7 mouse cellular contexts compared by ENCODE assay signal in the genomic region with DNA sequence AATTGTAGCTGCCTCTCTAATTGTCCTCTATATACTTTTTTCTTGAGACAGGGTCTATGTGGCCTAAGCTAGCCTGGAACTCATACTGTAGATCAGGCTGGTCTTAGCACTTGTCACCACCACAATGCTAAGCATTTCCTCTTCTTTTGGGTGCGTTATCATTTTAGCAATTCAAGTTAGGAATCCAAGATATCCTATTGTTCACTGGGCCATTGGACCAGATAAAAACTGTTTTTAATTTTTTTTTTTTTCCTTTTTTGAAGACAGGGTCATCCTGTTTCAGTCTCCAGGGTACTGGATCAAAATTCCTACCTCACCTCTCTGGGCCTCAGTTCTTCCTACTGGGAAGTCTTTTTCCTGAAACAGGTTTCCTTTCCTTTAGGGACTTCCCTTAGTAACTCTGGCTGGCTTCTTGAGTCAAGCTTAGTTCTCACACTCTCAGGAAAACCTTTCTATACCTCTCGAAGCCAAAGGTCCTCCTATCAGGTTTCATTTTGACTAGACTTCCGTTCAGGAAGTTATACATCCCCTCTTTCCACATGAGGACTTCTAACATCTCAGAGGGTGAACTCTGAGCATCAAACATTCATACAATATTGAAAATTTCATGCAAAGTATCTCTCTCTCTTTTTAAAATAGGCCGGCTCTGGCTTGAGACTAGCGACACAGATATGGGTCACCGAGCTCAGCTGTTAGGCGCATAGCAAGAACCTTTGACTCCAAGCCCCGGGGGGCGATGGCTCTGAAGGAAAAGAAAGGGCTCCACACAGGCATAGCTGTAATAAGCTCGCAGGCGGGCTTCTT. TPM values are rescaled to one million over a fixed set of nuclear protein-coding genes. Genes with fewer than 3 reads are reported as not detected.
DNase-seq lines count a peak whose midpoint lies in the region; ATAC-seq and TF ChIP-seq lines count a peak whose summit lies in the region.

No protein-coding gene starts in this region.

- peaks cover 4% of the 10 kb centered on the region; the same call in 1 of the 2 replicates for H3K4me1 ChIP-seq in neural tube, embryonic 11.5 days (ENCODE audit: control insufficient read depth, insufficient read depth, low read length)
- no peaks in the 10 kb centered on the region for H3K4me1 ChIP-seq in cortical plate, adult 2 months (ENCODE audit: control insufficient read depth, insufficient read depth, low read length)
- H3K4me1 ChIP-seq in hindbrain, postnatal 0 days (ENCODE audit: insufficient read depth, low read length), result peaks cover 9% of the 10 kb centered on the region

- no peak for ATAC-seq in neural tube, embryonic 11.5 days (ENCODE audit: insufficient read depth, low FRiP score, low TSS enrichment)
- ATAC-seq in hindbrain, postnatal 0 days, result no peak

- no peaks in the 10 kb centered on the region for H3K36me3 ChIP-seq in neural tube, embryonic 11.5 days (ENCODE audit: control insufficient read depth, insufficient read depth, low read length)
- no peaks in the 10 kb centered on the region for H3K36me3 ChIP-seq in hindbrain, postnatal 0 days (ENCODE audit: insufficient read depth, low read length)

- peak overlapping the region; percentile 83 for H3K9ac ChIP-seq in neural tube, embryonic 11.5 days (ENCODE audit: low read length)
- H3K9ac ChIP-seq in hindbrain, postnatal 0 days (replicated peaks; ENCODE audit: low read length), result peak overlapping the region; percentile 77

- no peak for DNase-seq in neural tube, embryonic 11.5 days (ENCODE audit: low spot score)
- no peak for DNase-seq in neural tube, embryonic 10.5 days (ENCODE audit: extremely low spot score, low spot score)
- DNase-seq in hindbrain, postnatal 0 days (ENCODE audit: low spot score), result no peak
- DNase-seq in naive thymus-derived CD4-positive, alpha-beta T cell, adult 2 months (ENCODE audit: low read depth), result peak; percentile 27
- DNase-seq in right cerebral cortex, postnatal 4 days, result no peak
- DNase-seq in kidney, postnatal 36 days, result no peak

- peak overlapping the region; percentile 77 for H3K27ac ChIP-seq in neural tube, embryonic 11.5 days (ENCODE audit: low read depth, low read length)
- peak overlapping the region; percentile 5; the same call in 1 of the 2 replicates for H3K27ac ChIP-seq in cortical plate, adult 2 months (ENCODE audit: insufficient read depth, low read length)
- H3K27ac ChIP-seq in hindbrain, postnatal 0 days, result peak overlapping the region; percentile 95

- WGBS in neural tube, embryonic 11.5 days, result 6% methylated on average over 11 of the region's 11 CpGs
- 6% methylated on average over 11 of the region's 11 CpGs for WGBS in hindbrain, postnatal 0 days

- H3K9me3 ChIP-seq in neural tube, embryonic 11.5 days (ENCODE audit: control insufficient read depth, low read length), result no peaks in the 10 kb centered on the region
- H3K9me3 ChIP-seq in hindbrain, postnatal 0 days (ENCODE audit: low read length), result no peaks in the 10 kb centered on the region

- peak overlapping the region; percentile 99 for H3K4me3 ChIP-seq in neural tube, embryonic 11.5 days (ENCODE audit: low read depth, low read length)
- peak overlapping the region; percentile 35 for H3K4me3 ChIP-seq in cortical plate, adult 2 months (ENCODE audit: insufficient read depth, low read length)
- H3K4me3 ChIP-seq in hindbrain, postnatal 0 days (ENCODE audit: low read length), result peak overlapping the region; percentile 93

- no peaks in the 10 kb centered on the region for H3K27me3 ChIP-seq in neural tube, embryonic 11.5 days (ENCODE audit: control insufficient read depth, insufficient read depth, low read length)
- H3K27me3 ChIP-seq in hindbrain, postnatal 0 days (ENCODE audit: insufficient read depth, low read length), result no peaks in the 10 kb centered on the region

- peak overlapping the region; percentile 75 for H3K4me2 ChIP-seq in neural tube, embryonic 11.5 days (ENCODE audit: low read depth)
- peak overlapping the region; percentile 81 for H3K4me2 ChIP-seq in hindbrain, postnatal 0 days (ENCODE audit: low read depth, low read length)

- no peak for TF ChIP-seq POLR2A in cortical plate, adult 2 months (IDR thresholded peaks at IDR 0.05; ENCODE audit: extremely low read depth, insufficient read depth, low read length)

- no peak for TF ChIP-seq CTCF in cortical plate, adult 2 months (IDR thresholded peaks at IDR 0.05; ENCODE audit: extremely low read depth, insufficient read depth, low read length)
- no peak for TF ChIP-seq CTCF in hindbrain, postnatal 0 days (IDR thresholded peaks at IDR 0.05; ENCODE audit: low read depth)

RNA-seq across cellular contexts. Expression of a gene that starts 0.6 kb away (rescaled TPM):
- polyA plus RNA-seq in neural tube, embryonic 11.5 days (2014; fragmentation: Nextera tagmentation; extraction: Ambion mirVana), result 75.9 and 78.8 TPM in 2 replicates
- 26.3 and 29.2 TPM in 2 replicates for polyA plus RNA-seq in cortical plate, adult 2 months (2012; rRNA removed)
- 17.9 and 24.8 TPM in 2 replicates for total RNA-seq in hindbrain, postnatal 0 days (2014; rRNA removed)
- 56.4 and 66.7 TPM in 2 replicates for polyA plus RNA-seq in hindbrain, postnatal 0 days (2015; fragmentation: Nextera tagmentation; extraction: Ambion mirVana)

RNA-seq across cellular contexts. Expression of a gene that starts 0.9 kb away (rescaled TPM):
- 75.3 and 76.9 TPM in 2 replicates for polyA plus RNA-seq in neural tube, embryonic 11.5 days (2014; fragmentation: Nextera tagmentation; extraction: Ambion mirVana)
- polyA plus RNA-seq in cortical plate, adult 2 months (2012; rRNA removed), result 47.4 and 51.0 TPM in 2 replicates
- total RNA-seq in hindbrain, postnatal 0 days (2014; rRNA removed), result 90.9 and 120 TPM in 2 replicates
- polyA plus RNA-seq in hindbrain, postnatal 0 days (2015; fragmentation: Nextera tagmentation; extraction: Ambion mirVana), result 74.4 and 80.0 TPM in 2 replicates

RNA-seq across cellular contexts. Expression of a gene that starts 23.0 kb away (rescaled TPM):
- 66.5 and 69.1 TPM in 2 replicates for polyA plus RNA-seq in neural tube, embryonic 11.5 days (2014; fragmentation: Nextera tagmentation; extraction: Ambion mirVana)
- 178 and 208 TPM in 2 replicates for polyA plus RNA-seq in cortical plate, adult 2 months (2012; rRNA removed)
- total RNA-seq in hindbrain, postnatal 0 days (2014; rRNA removed), result 43.3 and 60.2 TPM in 2 replicates
- polyA plus RNA-seq in hindbrain, postnatal 0 days (2015; fragmentation: Nextera tagmentation; extraction: Ambion mirVana), result 79.1 and 86.7 TPM in 2 replicates

Comparison
In these comparisons a context has a peak if more than half of its experiments do, and no peak if none do; other contexts are left out.
1. H3K27ac ChIP-seq: peak in every context shown above with its lines; median percentile 95 in hindbrain, postnatal 0 days; 77 in neural tube, embryonic 11.5 days; 5 in cortical plate, adult 2 months.
2. H3K4me3 ChIP-seq: peak in every context shown above with its lines; median percentile 99 in neural tube, embryonic 11.5 days; 93 in hindbrain, postnatal 0 days; 35 in cortical plate, adult 2 months.